Mouse (Mus musculus): ENCODE measurements around the gene Slamf6.
"Not testable (repeated sequence)": the region's sequence is repeated elsewhere in the genome, so short reads cannot be mapped to it uniquely, and the experiment has no call there.

Gene Slamf6

DNA sequence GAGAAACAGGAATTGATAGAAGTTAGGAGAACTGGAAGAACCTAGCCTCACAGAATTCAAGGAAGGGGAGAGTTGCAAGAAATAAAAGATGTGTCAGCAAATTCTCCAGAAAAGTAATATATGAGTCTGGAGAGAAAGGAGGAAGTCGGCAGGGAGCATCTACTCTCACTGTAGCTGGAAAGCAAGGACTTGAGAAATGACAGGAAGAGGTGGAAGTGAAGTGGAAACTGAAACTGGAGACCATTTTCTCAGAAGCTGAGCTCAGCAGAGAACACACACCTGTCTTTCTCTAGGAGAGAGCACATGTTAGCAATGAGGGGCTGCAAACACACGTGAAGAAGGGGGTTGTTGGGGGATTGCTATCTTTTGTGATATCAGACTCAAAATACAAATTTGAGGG is 40.1 kb downstream of the Slamf6 start:
- no peak for DNase-seq (ENCODE audit: low spot score in 2 of 2)

DNA sequence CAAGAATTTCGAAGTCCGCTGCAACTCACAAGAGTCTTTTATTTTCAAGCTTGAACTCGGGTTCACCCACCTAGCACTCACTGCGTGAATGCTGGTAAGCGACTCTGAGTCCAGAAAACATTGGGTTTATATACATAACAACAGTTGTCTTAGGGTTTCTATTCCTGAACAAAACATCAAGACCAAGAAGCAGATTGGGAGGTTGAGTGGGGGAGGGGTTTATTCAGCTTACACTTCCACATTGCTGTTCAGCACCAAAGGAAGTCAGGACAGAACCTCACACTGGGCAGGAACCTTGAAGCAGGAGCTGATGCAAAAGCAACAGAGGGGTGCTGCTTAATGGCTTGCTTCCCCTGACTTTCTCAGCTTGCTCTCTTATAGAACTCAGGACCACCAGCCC is 43.4 kb downstream of the Slamf6 start:
- no peak for DNase-seq (ENCODE audit: low spot score in 2 of 2)

DNA sequence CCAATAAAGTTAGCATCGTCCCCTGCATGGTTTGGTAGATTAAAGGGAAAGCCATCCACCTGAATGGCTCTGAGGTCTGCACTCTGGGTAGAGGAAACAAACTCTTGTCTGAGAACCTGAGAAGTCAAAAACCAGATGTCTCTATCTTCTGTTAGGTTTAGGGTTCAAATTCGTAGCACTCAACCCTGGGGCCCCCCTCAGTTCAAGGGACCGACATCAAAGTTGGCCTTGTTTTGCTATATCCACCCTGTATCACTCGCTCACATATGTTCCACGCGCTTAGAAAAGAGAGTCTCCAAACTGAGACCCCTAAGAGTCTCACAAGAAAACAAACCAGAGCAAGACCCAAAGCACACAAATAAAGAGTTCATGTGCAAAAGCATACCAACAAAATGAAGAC is 44.4 kb downstream of the Slamf6 start:
- DNase-seq (ENCODE audit: low spot score in 2 of 2): no peak

DNA sequence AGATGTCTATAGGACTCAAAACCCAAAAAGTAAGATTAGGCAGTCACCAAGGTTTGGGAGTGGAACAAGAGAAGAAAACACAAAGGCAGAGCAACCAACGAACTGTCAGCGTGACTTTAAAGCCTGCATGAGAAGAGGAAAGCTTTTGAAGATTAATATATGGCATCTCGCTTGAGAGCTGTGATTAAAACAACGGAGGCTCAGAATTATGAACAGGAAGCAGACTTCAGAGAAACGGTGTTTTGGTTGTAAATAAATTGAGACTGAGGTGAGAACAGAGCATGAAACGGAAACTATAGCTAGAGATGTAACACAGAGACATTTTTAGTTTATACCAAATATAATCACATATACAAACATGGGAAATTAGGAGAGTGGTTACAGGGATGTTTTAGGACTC is 46.3 kb downstream of the Slamf6 start:
- no peak for DNase-seq (ENCODE audit: low spot score in 2 of 2)

DNA sequence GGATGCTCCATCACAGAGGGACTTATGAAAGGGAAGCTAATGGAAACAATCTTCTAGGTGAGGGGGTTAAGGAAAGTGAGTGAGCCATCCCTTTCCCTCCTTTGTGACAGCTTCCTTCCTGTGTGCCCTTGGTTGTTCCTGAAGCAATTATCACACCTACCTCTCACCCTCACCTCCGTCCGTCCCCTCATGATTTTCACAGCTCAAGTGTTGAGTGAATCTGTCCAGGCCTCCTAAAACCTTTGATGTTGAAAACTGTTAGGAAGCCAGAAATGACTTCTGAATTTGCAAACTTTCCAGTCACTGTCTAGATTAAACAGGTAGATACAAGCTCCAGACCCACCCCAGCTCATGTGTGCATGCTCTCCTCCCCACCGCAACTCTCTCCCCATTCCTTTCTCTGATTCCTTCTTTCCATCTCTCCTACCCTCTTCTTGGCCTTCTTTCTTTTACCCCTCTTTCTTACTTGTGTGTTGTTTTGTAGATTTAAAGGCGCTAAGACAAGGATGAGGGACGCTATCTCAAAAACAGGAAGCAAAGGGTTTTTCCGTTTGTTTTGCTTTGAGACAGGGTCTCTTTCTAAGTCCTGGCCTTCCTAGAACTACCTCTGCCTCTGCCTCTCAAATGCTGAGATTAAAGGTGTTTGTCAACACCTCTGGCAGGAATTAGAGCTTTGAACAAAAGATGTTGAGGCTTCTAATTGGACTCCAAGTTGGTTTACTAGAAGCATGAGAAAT is 48.9 kb downstream of the Slamf6 start:
- no peak for DNase-seq (ENCODE audit: low spot score in 2 of 2)

DNA sequence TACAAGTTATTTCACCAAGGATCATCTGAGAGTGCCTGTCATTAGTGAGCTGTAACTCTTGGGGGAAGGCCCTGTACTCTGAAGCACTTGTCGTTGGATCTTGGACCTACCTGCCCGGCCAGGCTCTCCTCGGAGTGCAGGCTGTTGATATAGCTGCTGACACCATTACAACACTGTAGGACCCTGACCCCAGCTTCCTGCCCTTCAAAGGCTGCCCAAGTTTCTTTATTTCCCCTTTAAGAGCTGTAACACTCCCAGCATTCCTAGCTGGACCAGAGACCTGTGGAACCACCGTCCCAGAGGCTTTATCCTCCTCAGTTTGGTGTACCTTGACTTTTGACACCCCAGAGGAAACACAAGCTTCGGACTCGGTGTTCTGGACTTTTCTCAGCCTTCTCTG is 51.9 kb downstream of the Slamf6 start:
- DNase-seq (ENCODE audit: low spot score in 2 of 2): no peak

DNA sequence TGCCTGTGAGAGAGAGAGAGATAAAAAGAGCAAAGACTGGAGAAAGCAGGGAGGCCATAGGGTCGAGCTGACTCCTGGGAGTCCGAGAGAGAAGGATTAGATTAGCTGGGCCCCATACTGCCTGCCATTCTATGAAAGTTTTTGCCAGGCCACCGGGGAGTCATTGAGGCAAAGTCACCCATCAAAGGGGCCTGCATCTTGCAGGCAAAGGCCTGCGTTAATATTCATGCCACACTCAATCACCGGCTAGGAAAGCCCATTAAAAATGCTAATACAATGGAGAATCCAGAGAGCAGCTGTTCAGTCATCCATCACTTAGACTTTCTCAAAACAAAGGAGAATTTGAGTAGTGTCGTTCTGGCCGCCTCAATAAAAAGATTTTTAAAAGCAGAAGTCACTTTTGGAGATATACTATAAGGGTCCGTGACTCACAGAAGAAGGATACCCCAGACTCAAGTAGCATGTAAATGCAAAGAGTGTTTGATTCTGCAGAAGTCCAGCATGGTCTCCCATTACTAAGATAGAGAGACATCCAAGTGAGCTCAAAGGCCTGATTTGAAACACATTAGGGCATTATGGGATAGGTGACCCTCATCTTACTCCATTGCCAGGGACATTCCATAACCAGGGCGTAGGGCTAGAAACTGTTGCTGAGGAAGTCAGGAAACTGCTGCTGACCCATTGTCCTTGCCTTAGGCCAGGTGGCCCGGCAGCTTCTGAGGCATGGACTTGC is 53.7 kb downstream of the Slamf6 start:
- DNase-seq (ENCODE audit: low spot score in 2 of 2): no peak

DNA sequence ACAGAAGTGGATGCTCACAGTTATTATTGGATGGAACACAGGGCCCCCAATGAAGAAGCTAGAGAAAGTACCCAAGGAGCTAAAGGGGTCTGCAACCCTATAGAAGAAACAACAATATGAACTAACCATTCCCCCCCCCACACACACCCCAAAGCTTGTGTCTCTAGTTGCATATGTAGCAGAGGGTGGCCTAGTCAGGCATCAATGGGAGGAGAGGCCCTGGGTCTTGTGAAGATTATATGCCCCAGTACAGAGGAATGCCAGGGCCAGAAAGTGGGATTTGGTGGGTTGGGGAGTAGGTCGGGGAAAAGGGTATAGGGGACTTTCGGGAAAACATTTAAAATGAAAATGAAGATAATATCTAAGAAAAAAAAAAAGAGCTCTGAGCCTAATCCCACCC is 57.0 kb downstream of the Slamf6 start:
- DNase-seq (ENCODE audit: low spot score in 2 of 2): not testable (repeated sequence)

DNA sequence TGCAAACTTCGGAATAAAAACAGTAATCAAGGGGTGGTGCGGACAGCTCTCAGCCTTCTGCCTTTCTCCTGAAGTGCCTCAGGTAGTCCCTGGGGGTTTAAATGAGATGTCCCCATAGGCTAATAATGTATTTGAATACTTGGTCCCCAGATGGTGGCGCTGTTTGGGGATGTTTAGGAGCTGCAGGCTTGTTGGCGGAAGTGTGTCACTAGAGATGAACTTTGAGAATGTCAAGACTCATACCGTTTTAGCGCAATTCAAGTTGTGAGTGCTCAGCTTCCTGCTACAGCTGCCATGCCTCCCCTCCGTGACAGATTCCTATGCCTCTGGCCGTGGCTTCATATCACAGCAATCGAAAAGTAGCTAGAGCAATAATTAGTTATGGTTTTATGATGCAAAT is 58.1 kb downstream of the Slamf6 start:
- no peak for DNase-seq (ENCODE audit: low spot score in 2 of 2)

DNA sequence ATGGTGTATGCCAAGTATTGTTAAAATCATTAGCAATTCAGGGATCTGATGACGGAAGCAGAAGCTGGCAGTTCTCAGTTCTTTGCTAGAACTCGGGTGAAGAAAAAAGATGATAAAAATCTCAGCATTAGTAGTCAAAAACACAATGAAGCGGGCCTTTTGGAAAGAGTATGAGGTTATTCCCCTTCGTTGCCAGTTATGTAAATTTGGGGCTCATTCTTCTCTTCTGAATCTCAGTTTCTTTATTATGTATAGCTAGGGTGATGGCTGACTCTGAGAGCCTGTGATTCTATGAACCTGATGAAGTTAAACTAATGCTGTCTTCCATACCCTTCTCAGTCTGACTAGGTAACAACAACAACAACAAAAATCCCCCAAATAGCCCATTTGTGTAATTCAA is 58.5 kb downstream of the Slamf6 start:
- no peak for DNase-seq (ENCODE audit: low spot score in 2 of 2)

DNA sequence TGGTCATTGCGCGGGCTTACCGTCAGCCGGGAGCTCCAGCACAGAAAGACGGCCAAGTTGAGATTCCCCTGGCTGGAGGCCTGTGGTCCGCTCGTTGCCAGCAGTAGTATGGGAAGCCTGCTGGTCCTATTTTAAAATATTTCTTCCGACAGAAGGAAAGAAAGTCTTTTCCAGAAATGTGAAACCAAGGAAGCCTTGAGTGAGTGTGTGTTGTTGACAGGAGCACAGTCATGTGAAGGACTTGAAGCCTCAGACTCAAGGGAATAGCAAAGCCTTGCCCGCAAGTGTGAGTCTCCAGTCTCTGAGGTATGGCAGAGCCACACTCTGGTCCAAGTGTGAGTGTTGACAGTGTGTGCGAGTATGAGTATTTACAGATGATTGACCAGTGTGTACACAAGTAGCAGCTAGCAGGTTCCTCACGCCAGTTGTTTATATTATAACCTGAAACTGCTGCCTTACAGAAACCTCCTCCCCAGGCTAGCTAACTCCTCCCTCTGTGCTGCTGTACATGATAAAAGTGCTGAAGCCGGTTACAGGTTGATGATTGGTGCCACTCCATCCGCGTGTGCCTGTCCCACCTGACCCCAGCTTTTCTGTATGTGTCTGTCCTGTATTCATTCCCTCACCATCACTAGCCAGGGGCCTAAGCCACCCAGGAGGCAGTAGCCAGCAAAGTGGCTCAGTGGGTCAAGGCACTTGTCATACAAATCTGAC is 59.7 kb downstream of the Slamf6 start:
- DNase-seq (ENCODE audit: low spot score in 2 of 2): no peak

DNA sequence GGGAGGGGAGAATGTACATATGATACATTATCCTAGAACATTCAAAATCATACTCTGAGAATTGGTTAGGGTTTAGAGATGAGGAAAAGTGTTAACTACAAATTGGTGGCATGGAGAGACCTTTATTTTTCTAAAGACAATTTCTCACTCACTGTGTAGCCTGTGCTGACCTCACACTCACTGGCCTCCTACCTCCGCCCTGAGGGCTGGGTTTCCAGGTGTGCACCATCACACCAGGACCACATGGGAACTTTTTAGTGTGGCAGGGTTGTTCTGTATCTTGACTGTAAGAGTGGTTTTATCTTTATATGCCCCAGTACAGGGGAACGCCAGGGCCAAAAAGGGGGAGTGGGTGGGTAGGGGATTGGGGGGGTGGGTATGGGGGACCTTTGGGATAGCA is 60.6 kb downstream of the Slamf6 start:
- DNase-seq (ENCODE audit: low spot score in 2 of 2): no peak

DNA sequence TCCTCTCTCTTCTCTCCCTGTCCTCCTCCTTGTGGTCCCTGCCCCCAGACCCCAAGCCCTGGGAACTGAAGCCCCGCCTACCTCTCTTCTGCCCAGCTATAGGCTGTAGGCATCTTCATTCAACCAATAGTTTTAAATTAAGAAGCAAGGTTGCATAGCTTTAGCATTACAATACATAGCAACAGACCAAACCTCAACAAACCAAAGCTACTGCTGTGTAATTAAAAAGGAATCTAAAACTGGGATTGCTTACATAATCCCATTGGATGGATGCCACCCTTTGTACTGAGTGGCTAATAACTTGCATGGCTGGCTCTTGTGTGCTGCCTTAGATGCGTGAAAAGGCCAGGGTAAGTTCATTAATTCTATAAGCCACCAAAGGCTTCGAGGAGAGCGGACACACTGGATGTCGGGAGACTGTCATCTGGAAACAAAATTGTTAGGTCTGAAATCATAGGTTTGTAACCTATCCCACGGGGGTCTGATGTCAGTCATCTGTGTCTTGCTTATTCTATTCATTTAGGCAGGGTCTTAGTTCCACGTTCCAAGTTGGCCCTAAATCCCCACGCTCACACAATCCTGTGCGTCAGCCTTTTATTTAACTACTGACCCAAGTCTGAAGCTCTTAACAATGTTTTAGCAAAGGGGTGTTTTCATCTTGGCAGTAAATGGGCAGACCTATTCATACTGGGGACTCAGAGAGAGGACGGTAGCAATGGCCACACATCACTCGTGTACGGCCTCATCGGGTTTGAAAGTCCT is 62.8 kb downstream of the Slamf6 start:
- no peak for DNase-seq (ENCODE audit: low spot score in 2 of 2)

DNA sequence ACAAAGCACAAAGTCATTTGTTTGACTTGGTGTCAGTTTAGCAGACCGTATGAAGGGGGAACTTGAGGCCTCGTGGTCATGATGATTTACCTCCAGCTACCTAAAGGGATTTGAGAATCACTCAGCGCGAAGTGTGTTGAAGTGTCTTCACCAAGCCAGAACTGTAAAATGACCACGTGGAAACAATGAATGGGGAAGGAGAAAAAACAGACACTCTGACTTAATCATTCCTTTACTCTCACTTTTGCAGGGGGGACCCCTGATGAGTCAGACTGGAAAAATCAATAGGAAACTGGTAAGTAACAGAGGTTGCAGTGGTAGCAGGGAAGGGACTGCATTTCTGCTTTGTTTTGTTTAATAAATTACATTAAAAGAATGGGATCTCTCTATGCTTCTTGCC is 64.9 kb downstream of the Slamf6 start:
- no peak for DNase-seq (ENCODE audit: low spot score in 2 of 2)

DNA sequence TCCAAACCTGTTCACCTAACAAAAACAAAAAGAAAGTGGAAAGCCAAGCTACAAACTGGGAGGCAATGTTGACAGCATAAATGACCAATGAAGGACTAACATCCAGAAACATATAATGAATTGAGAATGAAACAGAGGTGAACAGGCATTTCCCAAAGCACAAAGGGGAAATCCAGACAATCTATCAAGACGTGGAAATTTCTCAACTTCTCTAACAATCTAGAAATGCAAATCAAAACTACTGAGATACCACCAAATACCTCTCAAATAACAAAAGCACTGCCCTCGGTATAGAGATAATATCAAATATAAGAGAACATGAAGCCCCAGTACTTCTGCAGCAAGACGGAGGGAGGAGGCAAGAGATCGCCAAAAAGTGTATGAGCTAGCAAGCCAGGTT is 65.4 kb downstream of the Slamf6 start:
- DNase-seq (ENCODE audit: low spot score in 2 of 2): no peak

DNA sequence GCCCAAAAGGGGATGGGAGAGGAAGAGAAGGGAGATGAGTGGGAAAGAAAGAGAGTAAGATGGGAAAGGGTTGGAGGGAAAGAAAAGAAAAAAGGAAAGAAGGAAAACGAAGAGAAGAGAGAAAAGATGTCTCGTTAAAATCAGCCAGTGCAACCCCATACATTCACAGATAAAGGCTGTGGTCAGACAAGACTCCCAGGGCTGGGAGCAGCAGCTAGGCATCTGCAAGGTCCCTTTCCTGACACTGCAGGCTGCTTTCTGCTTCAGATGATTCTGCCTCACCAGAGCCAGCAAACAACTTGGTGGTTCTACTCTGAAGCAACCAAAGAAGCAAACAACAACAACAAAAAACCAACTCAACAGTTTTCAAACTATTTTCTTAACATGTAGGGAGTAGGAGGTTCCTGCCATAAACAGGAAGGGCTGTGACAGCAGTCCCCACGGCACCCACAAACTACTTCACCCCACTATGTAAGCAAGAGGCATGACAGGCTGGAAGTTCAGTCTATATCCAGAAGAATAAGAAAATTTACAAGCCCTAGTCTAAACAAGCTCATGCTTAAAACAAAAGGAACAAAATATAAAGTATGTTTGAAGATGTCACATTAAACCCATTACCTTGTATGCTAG is 66.2 kb downstream of the Slamf6 start:
- DNase-seq (ENCODE audit: low spot score in 2 of 2): no peak

DNA sequence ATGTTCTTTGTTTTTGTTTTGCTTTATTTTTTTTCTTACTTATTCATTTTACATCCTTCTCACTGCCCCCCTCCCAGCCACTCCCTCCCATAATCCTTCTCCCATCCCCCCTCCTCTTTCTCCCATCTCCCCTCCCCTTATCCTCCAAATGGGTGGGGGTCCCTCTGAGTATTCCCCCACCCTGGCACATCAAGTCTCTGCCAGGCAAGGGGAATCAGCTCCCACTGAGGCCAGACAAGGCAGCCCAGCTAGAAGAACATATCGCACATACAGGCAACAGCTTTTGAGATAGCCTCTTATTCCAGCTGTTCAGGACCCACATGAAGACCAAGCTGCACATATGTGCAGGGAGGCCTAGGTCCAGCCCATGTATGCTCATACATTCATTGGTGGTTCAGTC is 66.8 kb downstream of the Slamf6 start:
- DNase-seq (ENCODE audit: low spot score in 2 of 2): no peak

DNA sequence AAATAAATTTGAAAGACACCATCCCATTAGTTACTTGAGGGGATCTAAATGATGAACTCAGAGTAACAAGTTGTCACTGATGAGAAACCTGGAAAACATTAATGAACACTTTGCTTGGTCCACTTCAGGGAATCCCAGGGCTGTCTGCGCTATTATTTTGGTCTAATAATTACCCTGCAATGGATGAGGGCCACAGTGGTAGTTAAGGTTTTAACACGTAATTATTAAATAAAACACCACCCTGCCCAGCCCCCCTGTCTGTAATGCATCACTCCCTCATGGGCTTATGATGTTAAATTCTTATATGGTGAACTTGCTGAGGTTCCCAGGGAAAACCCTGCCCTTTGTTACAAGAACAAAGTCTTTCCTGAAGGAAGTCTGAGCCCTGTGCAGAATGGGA is 74.6 kb downstream of the Slamf6 start:
- DNase-seq (ENCODE audit: low spot score in 2 of 2): no peak

DNA sequence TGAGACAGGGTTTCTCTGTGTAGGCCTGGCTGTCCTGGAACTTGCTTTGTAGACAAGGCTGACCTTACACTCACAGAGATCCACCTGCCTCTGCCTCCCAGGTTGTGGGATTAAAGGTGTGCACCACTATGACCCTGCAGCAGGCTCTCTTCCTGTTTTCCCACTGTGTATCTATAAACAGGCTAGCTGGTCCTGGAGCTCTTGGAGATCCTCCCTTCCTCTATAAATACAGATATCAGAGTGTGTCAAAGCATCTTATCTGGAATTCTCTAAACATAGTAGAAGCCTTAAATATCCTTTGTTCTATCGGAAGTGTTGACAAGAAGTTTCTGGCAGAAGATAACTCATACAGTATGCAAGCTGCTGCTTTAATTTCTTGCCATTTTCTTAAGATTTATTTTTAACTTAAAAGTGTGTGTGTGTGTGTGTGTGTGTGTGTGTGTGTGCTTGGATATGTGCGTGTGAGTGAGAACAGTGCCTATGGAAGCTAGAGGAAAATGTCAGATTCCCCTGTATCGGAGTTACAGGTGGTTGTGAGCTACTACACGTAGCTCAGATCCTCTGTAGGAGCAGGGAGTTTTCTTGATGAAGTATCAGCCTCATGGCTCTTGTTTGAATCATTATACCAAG is 75.7 kb downstream of the Slamf6 start:
- no peak for DNase-seq (ENCODE audit: low spot score in 2 of 2)

DNA sequence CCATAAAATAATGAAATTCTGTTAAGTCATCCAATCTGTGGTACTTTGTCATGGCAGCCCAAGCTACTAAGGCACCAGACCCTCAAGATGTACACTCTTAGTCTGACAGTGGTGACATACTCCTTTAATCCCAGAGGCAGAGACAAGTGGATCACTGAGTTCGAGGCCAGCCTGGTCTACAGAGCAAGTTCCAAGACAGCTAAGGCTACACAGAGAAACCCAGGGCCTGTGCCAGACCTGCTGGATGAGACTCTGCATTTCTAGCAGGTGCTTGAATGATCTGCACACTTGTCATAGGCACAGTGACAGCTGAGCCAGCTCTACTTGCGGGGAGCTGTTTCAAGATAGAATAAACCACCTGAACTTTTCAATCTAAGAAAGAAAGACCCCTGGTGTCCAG is 77.2 kb downstream of the Slamf6 start:
- DNase-seq (ENCODE audit: low spot score in 2 of 2): no peak
